Mouse (Mus musculus) embryonic facial prominence, embryonic 14.5 days (tissue): ENCODE results near the gene Lrfn4. TPM values are rescaled to one million over a fixed set of nuclear protein-coding genes. Genes with fewer than 3 reads are reported as not detected.
A peak's percentile ranks its signal among the peaks of the same experiment; 100 is the strongest.

ENCODE experiments used
- ATAC-seq: fragments of 200-750 bp; cut with Nextera tagmentation; 2 replicates; pipeline ENCODE4 v1.8.0; 2017; ENCODE audit warnings: low read depth, moderate number of reproducible peaks, moderate TSS enrichment
- DNase-seq: peaks from one replicate; pipeline ENCODE4 v3.0.0-alpha.2; 2015; ENCODE audit warnings: low spot score
- H3K27ac ChIP-seq: fragments of 300-500 bp; sonication (generic); replicated peaks from 2 replicates; pipeline ENCODE4 v1.5.1; 2014; ENCODE audit warnings: low read depth, mild to moderate bottlenecking, low read length, moderate library complexity
- H3K27me3 ChIP-seq: fragments of 300-500 bp; sonication (generic); replicated peaks from 2 replicates; pipeline ENCODE4 v1.6.1; 2014; ENCODE audit warnings: low read length; ENCODE audit not compliant: control insufficient read depth, insufficient read depth
- H3K36me3 ChIP-seq: fragments of 300-500 bp; sonication (generic); 2 replicates; pipeline ENCODE4 v1.6.1; 2014; ENCODE audit warnings: low read length, mixed read lengths; ENCODE audit not compliant: control insufficient read depth, insufficient read depth
- H3K4me1 ChIP-seq: fragments of 300-500 bp; sonication (generic); 2 replicates; pipeline ENCODE4 v1.6.1; 2014; ENCODE audit warnings: antibody characterized with exemption, low read length; ENCODE audit not compliant: control insufficient read depth, insufficient read depth
- H3K4me2 ChIP-seq: fragments of 300-500 bp; sonication (generic); 2 replicates; pipeline ENCODE4 v1.6.1; 2014; ENCODE audit warnings: low read depth, mild to moderate bottlenecking, low read length, moderate library complexity, mixed read lengths
- H3K4me3 ChIP-seq: fragments of 300-500 bp; sonication (generic); 2 replicates; pipeline ENCODE4 v1.5.1; 2014; ENCODE audit warnings: low read depth, mild to moderate bottlenecking, low read length
- H3K9ac ChIP-seq: fragments of 300-500 bp; sonication (generic); 2 replicates; pipeline ENCODE4 v1.6.1; 2014; ENCODE audit warnings: low read depth, mild to moderate bottlenecking, low read length, moderate library complexity, mixed read lengths
- H3K9me3 ChIP-seq: fragments of 300-500 bp; sonication (generic); 2 replicates; pipeline ENCODE4 v1.6.1; 2016; ENCODE audit warnings: low read length; ENCODE audit not compliant: control insufficient read depth
- WGBS: fragments of 180-500 bp; shearing (Covaris S2); extraction: QIAGEN DNeasy Blood & Tissue Kit; methylation state at CpG from one replicate; pipeline ENCODE4 v1.1.7; 2014; 5-methylcytosine and 5-hydroxymethylcytosine counted together
- polyA plus RNA-seq: library from polyadenylated mRNA; unstranded; fragments of >200 nt; fragmentation: Nextera tagmentation; extraction: Ambion mirVana; gene quantifications from 2 replicates; pipeline ENCODE4 v1.2.1, GENCODE M21; 2014

Lrfn4 gene
- polyA plus RNA-seq: 7.4 and 9.7 TPM in 2 replicates

DNA sequence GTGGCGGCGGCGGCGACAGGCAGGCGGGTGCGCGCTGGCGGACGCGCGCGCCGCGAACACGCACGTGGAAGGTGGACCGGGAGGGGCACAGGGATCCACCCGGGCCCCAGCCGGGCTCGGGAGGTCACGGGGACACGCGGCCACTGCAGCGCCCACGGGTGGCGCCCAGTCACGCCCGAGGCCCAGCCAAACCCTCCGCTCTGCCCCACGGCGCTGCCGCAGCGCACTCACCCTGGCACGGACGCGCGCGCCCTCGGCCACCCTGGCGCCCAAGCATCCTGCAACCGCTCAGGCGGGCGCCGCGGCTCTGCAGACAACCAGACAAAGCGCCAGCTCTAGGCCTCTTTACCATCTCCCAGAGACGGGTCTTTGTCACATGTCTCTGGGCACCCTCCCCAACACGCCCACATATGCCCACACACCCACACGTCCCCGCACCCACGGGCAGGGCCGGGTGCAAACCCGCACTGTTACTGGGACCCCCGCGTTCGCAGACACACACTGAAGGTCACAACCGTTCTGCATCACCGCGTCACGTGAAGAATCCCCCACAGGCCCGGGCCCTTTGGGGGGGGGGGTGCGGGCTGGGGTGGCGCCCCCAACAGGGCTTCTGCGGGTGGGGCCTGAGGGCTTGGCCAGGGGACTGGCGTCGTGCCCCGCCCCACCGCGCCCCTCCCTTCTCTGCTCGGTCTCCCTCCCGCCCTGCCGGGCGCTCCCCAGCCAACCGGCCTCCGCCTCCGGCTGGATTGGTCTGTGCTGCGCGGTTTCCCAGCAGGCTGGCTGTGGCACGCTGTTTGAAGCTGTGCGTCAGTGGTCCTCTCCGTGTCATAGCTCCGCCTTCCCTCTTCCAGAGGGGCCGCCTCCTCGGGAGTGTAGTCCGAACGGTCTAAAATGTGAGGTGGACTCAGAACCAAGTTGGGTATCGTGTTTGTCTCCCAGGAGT, at the start of gene Lrfn4:
Gene Lrfn4, minus strand, starts transcription at position 517 of the 943 bp plus-strand sequence.
- under 1% methylated on average over 20 of the region's 87 CpGs for WGBS
- H3K4me1 ChIP-seq: peaks cover 8% of the 10 kb centered on the region
- DNase-seq: peak; percentile 97
- no peaks in the 10 kb centered on the region for H3K27me3 ChIP-seq
- H3K27ac ChIP-seq: peak within 1 kb of the TSS; percentile 89
- H3K4me2 ChIP-seq: peak within 1 kb of the TSS; percentile 60
- H3K9ac ChIP-seq: peak within 1 kb of the TSS; percentile 96
- H3K36me3 ChIP-seq: peaks cover 34% of the 10 kb centered on the region
- no peaks in the 10 kb centered on the region for H3K9me3 ChIP-seq
- peak within 1 kb of the TSS; percentile 89 for H3K4me3 ChIP-seq
- ATAC-seq: peak; percentile 96

DNA sequence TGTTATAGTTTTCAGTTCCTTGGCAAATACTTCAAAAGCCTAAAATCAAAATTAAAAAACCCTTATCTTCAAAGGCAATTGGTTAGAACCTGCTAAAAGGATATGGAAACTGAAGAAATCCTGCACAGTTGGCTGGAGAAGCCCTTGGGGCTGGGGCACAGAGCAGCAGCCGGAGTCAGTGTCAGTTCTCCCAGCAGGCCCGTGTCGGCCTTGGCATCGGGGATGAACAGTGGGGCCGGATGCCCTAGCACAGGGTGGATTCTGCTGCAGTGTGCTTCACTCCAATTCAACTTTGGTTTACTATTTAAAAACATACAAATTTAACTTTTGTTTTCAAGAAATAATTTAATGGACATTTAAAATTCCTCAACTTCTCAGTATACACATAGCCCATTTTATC, 42.7 kb upstream of the Lrfn4 start:
- no peak overlapping the region for H3K9ac ChIP-seq
- no peak overlapping the region for H3K4me3 ChIP-seq
- no peaks in the 10 kb centered on the region for H3K36me3 ChIP-seq
- H3K4me2 ChIP-seq: no peak overlapping the region
- H3K27me3 ChIP-seq: no peaks in the 10 kb centered on the region
- no peaks in the 10 kb centered on the region for H3K4me1 ChIP-seq
- ATAC-seq (no peak), DNase-seq (no peak)
- WGBS: 90% methylated on average over 5 of the region's 5 CpGs
- no peak overlapping the region for H3K27ac ChIP-seq
- H3K9me3 ChIP-seq: no peaks in the 10 kb centered on the region

DNA sequence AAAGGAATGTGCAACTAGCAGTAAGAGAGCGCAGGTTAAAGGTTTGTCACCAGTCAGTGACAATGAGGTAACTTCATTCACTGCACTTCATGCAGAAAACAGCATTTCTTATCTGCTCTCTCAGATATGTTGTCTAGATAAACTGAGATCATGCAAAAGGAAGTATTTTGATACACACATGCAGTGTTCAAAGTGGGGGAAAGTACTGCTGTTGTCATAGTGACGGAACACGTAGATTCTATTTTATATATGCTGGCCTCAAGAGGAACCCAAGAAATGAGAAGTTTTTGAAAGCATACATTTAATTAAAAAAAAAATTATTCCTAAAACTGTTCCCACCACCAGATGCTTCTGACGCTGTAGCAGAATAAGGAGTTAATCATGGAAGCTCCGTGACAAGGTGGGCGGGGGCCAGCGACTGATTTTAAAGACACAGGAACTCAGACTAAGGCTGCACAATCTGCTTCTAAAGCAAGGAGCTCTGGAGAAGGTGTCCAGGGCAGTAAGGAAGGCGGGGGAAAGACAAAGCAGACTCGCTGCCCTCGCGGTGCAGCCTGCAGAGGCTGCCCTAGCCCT, 31.5 kb upstream of the Lrfn4 start:
- no peaks in the 10 kb centered on the region for H3K4me1 ChIP-seq
- WGBS: 66% methylated on average over 11 of the region's 11 CpGs
- H3K9ac ChIP-seq: no peak overlapping the region
- H3K36me3 ChIP-seq: no peaks in the 10 kb centered on the region
- no peak overlapping the region for H3K4me2 ChIP-seq
- H3K9me3 ChIP-seq: no peaks in the 10 kb centered on the region
- ATAC-seq (no peak), DNase-seq (no peak)
- no peak overlapping the region for H3K4me3 ChIP-seq
- H3K27me3 ChIP-seq: no peaks in the 10 kb centered on the region
- H3K27ac ChIP-seq: no peak overlapping the region

DNA sequence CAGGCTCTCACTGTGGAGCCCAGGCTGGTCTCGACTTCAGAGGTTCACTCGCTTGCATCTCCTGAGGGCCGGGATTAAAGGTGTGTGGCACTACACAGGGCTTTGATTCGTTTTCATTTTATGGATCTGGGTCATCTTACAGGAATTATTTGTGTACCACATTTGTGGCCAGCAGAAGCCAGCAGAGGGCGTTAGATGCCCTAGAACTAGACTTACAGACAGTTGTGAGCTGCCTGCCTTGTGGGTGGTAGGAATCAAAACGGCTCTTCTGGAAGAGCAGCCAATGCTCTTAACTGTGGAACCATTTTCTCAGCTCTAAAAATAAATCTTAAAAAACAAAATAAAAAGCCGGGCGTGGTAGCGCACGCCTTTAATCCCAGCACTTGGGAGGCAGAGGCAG, 28.8 kb upstream of the Lrfn4 start:
- no peak overlapping the region for H3K9ac ChIP-seq
- WGBS: 43% methylated on average over 10 of the region's 10 CpGs
- H3K4me1 ChIP-seq: no peaks in the 10 kb centered on the region
- DNase-seq (no peak), ATAC-seq (no peak)
- H3K4me2 ChIP-seq: no peak overlapping the region
- H3K9me3 ChIP-seq: no peaks in the 10 kb centered on the region
- no peak overlapping the region for H3K4me3 ChIP-seq
- no peaks in the 10 kb centered on the region for H3K27me3 ChIP-seq
- H3K27ac ChIP-seq: no peak overlapping the region
- no peaks in the 10 kb centered on the region for H3K36me3 ChIP-seq

DNA sequence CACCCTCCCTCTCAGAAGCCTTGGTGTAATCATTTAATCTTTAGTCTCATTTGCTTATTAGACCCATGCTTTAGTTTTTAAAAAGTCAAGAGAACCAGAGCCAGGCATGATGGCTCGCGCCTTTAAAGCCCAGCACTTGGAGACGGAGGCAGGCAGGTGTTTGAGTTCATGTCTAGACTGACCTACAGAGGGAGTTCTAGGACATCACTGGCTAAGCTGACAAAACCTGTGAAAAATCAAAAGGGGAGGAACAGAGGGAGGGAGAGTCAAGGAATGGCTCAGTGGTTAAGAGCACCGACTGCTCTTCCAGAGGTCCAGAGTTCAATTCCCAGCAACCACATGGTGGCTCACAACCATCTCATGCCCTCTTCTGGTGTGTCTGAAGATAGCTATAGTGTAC, 20.5 kb upstream of the Lrfn4 start:
- no peak for DNase-seq

DNA sequence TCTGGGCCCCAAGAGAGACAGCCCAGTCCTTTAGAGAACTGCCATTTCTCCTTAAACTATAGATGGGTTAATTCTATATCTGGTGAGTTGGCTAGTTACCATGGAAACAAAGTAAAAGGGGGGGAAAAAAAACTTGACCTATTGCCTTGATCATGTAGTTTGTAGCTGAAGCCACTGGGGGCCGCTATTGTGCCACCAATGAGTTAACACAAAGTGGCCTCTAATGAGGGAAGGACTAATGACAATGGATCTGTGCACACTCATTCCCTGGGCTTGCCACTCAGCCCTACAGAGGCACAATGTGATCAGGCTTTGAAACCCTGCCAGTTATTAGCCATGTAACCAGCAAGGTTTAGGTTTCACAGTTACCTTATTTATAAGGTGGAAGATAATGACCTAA, 13.4 kb upstream of the Lrfn4 start:
- Histone ChIP-seq H3K4me3 (no peak overlapping the region), H3K9me3 (no peaks in the 10 kb centered on the region), H3K27me3 (no peaks in the 10 kb centered on the region), H3K9ac (no peak overlapping the region), H3K4me2 (no peak overlapping the region), H3K27ac (no peak overlapping the region), H3K36me3 (peaks cover 4% of the 10 kb centered on the region; the same call in 1 of the 2 replicates), H3K4me1 (peaks cover 19% of the 10 kb centered on the region)
- WGBS: 4% methylated on average over 1 of the region's 1 CpGs
- ATAC-seq: no peak
- peak; percentile 81 for DNase-seq

More for the DNA sequence above, 20.5 kb upstream of the Lrfn4 start:
- Histone ChIP-seq H3K4me3 (no peak overlapping the region), H3K9me3 (no peaks in the 10 kb centered on the region), H3K4me1 (no peaks in the 10 kb centered on the region), H3K36me3 (no peaks in the 10 kb centered on the region), H3K4me2 (no peak overlapping the region), H3K27ac (no peak overlapping the region), H3K9ac (no peak overlapping the region), H3K27me3 (0 out of 2 replicates have a peak, but pooled peaks cover 5% of the 10 kb centered on the region)
- 62% methylated on average over 4 of the region's 4 CpGs for WGBS
- no peak for ATAC-seq

DNA sequence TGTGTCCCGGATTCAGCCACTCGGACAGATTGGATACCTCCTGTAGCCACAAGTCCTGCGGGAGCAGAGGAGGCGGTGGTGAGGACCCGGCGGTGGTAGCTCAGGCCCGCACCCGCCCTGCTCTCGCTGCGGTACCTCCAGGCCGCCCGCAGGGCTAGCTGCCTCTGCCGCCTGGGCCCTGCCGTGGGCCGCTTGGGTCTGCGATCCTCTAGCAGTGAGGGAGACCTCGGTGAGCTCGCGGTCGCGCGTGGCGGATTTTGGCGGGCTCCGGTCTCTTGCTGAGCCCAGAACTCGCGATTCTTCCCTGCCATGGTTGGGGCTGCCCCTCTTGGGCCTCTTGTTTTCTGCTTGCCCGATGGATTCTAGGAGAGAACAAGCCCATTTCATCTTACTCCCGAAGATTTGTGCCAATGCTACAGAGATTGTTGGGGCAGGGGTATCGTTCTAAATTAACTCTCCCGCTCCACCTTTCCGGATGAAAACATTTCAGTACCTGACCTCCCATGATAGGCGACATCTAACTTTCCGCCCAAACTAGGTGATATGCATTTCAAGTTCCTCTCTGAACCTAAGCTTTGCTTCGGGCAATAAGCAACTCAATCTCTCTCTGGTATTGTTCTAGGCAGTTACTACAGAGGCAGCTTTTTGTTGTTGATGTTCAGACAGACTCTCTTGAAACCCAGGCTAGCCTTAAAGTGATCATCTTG, 10.5 kb upstream of the Lrfn4 start:
- H3K27ac ChIP-seq: peak overlapping the region; percentile 92
- peaks cover 33% of the 10 kb centered on the region; the same call in 1 of the 2 replicates for H3K36me3 ChIP-seq
- H3K9me3 ChIP-seq: no peaks in the 10 kb centered on the region
- WGBS: 3% methylated on average over 25 of the region's 35 CpGs
- peak overlapping the region; percentile 95 for H3K9ac ChIP-seq
- peak overlapping the region; percentile 89 for H3K4me3 ChIP-seq
- H3K27me3 ChIP-seq: no peaks in the 10 kb centered on the region
- DNase-seq (peak; percentile 55), ATAC-seq (peak; percentile 60)
- H3K4me2 ChIP-seq: peak overlapping the region; percentile 74
- peaks cover 19% of the 10 kb centered on the region for H3K4me1 ChIP-seq

DNA sequence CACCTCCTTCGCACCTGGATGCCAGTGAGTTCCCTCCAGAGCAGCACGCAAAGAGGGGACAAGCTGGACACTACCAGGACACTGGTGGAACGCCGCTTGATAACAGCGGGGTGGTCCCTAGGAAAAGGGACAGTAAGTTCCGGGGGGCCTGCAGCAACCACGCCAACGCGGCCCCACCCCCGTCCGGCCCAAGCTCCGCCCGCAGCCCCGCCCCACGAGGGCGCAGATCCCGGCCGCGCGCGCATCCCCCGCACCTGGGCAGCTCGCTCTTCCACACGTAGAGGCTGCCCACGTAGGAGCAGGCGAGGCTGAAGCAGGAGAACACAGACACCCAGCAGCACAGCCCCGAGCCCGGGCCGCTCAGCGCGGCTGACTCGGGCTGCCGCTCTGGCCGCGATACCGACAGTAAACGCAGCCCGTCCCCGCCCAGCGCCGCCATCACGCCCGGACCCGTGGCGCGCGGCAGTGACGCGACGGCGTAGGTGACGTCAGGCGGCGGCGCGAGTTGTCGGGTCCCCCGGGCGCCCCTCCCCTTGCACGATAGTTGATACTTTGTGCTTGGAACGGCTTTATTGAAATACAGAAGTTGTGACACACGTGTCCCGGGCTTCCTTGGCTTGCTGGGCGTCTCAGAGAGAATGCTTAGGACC, 9.8 kb upstream of the Lrfn4 start, which contains the start of gene Rce1:
Gene Rce1, minus strand, starts transcription at position 463 of the 650 bp plus-strand sequence.
- H3K36me3 ChIP-seq: peaks cover 39% of the 10 kb centered on the region; the same call in 1 of the 2 replicates
- ATAC-seq (peak; percentile 90), DNase-seq (peak; percentile 95)
- H3K4me3 ChIP-seq: peak within 1 kb of the TSS; percentile 89
- peaks cover 19% of the 10 kb centered on the region for H3K4me1 ChIP-seq
- H3K27ac ChIP-seq: peak within 1 kb of the TSS; percentile 92
- peak within 1 kb of the TSS; percentile 95 for H3K9ac ChIP-seq
- 0% methylated on average over 7 of the region's 64 CpGs for WGBS
- peak within 1 kb of the TSS; percentile 74 for H3K4me2 ChIP-seq
- no peaks in the 10 kb centered on the region for H3K27me3 ChIP-seq
- no peaks in the 10 kb centered on the region for H3K9me3 ChIP-seq
